Mouse (Mus musculus) lung, adult 2 months (tissue): ENCODE data around the gene Zdhhc9. TPM values are rescaled to one million over a fixed set of nuclear protein-coding genes. Genes with fewer than 3 reads are reported as not detected.

Experiments
- DNase-seq: peaks from one replicate; pipeline ENCODE4 v3.0.0; 2022
- H3K4me1 ChIP-seq: fragments of 200-500 bp; 2 replicates; pipeline ENCODE4 v1.6.1; 2011; ENCODE audit warnings: low read length; ENCODE audit not compliant: control insufficient read depth, insufficient read depth
- H3K4me3 ChIP-seq: fragments of 200-500 bp; replicated peaks from 2 replicates; pipeline ENCODE3; 2011; ENCODE audit warnings: low read depth, mild to moderate bottlenecking, control low read depth, low read length; ENCODE audit errors: extremely low read depth
- CTCF ChIP-seq: fragments of 200-500 bp; IDR thresholded peaks from 2 replicates; pipeline ENCODE4 v1.5.1; 2011; ENCODE audit warnings: mild to moderate bottlenecking, low read length, control low read depth; ENCODE audit not compliant: insufficient read depth
- POLR2A ChIP-seq: fragments of 200-500 bp; IDR thresholded peaks from 2 replicates; pipeline ENCODE4 v1.6.1; 2011; ENCODE audit warnings: low read depth, mild to moderate bottlenecking, control low read depth, low read length, borderline replicate concordance; ENCODE audit errors: extremely low read depth
- WGBS: fragments of 180-500 bp; shearing (Covaris S2); methylation state at CpG from one replicate; pipeline ENCODE4 v1.1.7; 2018; 5-methylcytosine and 5-hydroxymethylcytosine counted together
- polyA plus RNA-seq: library from polyadenylated mRNA; depleted of rRNA; stranded (reverse); fragments of >200 nt; gene quantifications from 2 replicates; pipeline ENCODE4 v1.2.3, GENCODE M21; 2012

The Zdhhc9 gene
- polyA plus RNA-seq, 1 experiment: 31.0 TPM

GRCm38 (mm10) chrX:48191261-48191660 lies 17.4 kb downstream of the Zdhhc9 start:
- 78% methylated on average over 6 of the region's 6 CpGs for WGBS
- Histone ChIP-seq H3K4me1 (no peaks in the 10 kb centered on the region), H3K4me3 (no peak overlapping the region)
- DNase-seq: no peak
- TF ChIP-seq POLR2A (no peak), CTCF (no peak)

GRCm38 (mm10) chrX:48184703-48185102 lies 24.0 kb downstream of the Zdhhc9 start:
- no peaks in the 10 kb centered on the region for H3K4me1 ChIP-seq
- 80% methylated on average over 3 of the region's 3 CpGs for WGBS
- TF ChIP-seq POLR2A: no peak
- TF ChIP-seq CTCF: no peak
- H3K4me3 ChIP-seq: no peak overlapping the region
- no peak for DNase-seq

GRCm38 (mm10) chrX:48181844-48182243 lies 26.8 kb downstream of the Zdhhc9 start:
- TF ChIP-seq CTCF (no peak), POLR2A (no peak)
- no peaks in the 10 kb centered on the region for H3K4me1 ChIP-seq
- H3K4me3 ChIP-seq: no peak overlapping the region
- DNase-seq: no peak
- 71% methylated on average over 6 of the region's 6 CpGs for WGBS

- no peaks in the 10 kb centered on the region for H3K4me1 ChIP-seq
- 39% methylated on average over 1 of the region's 1 CpGs for WGBS
- H3K4me3 ChIP-seq: no peak overlapping the region
- TF ChIP-seq CTCF (no peak), POLR2A (no peak)
- no peak for DNase-seq
Measured at GRCm38 (mm10) chrX:48170368-48170767, 38.3 kb downstream of the Zdhhc9 start.

- H3K4me1 ChIP-seq: no peaks in the 10 kb centered on the region
- no peak overlapping the region for H3K4me3 ChIP-seq
- no peak for DNase-seq
- no peak for TF ChIP-seq CTCF
- TF ChIP-seq POLR2A: no peak
- 63% methylated on average over 1 of the region's 1 CpGs for WGBS
Measured at GRCm38 (mm10) chrX:48169892-48170291, 38.8 kb downstream of the Zdhhc9 start.

GRCm38 (mm10) chrX:48158229-48158919 lies 50.3 kb downstream of the Zdhhc9 start:
- no peaks in the 10 kb centered on the region for H3K4me1 ChIP-seq
- 83% methylated on average over 11 of the region's 11 CpGs for WGBS
- DNase-seq: no peak

GRCm38 (mm10) chrX:48157396-48157795 lies 51.3 kb downstream of the Zdhhc9 start:
- WGBS: 76% methylated on average over 8 of the region's 8 CpGs
- H3K4me3 ChIP-seq: no peak overlapping the region
- H3K4me1 ChIP-seq: no peaks in the 10 kb centered on the region; the same call in 1 of the 2 replicates
- no peak for TF ChIP-seq POLR2A
- no peak for DNase-seq

More at GRCm38 (mm10) chrX:48158229-48158919, 50.3 kb downstream of the Zdhhc9 start:
- H3K4me3 ChIP-seq: no peak overlapping the region
- TF ChIP-seq CTCF (no peak), POLR2A (no peak)

- no peak for DNase-seq
- Histone ChIP-seq H3K4me3 (no peak overlapping the region), H3K4me1 (no peaks in the 10 kb centered on the region; the same call in none of the 2 replicates)
- no peak for TF ChIP-seq POLR2A
- no peak for TF ChIP-seq CTCF
- 82% methylated on average over 6 of the region's 6 CpGs for WGBS
Measured at GRCm38 (mm10) chrX:48155489-48155888, 53.2 kb downstream of the Zdhhc9 start.

- no peaks in the 10 kb centered on the region; the same call in none of the 2 replicates for H3K4me1 ChIP-seq
- TF ChIP-seq POLR2A: no peak
- TF ChIP-seq CTCF: no peak
- no peak overlapping the region for H3K4me3 ChIP-seq
- DNase-seq: no peak
- WGBS: 56% methylated on average over 2 of the region's 2 CpGs
Measured at GRCm38 (mm10) chrX:48153949-48154348, 54.7 kb downstream of the Zdhhc9 start.

GRCm38 (mm10) chrX:48153414-48153813 lies 55.3 kb downstream of the Zdhhc9 start:
- 56% methylated on average over 2 of the region's 2 CpGs for WGBS
- H3K4me1 ChIP-seq: no peaks in the 10 kb centered on the region; the same call in none of the 2 replicates
- no peak overlapping the region for H3K4me3 ChIP-seq
- DNase-seq: no peak
- TF ChIP-seq POLR2A (no peak), CTCF (no peak)
